Mouse (Mus musculus) kidney, embryonic 14.5 days (tissue): Measurements from ENCODE around the gene Abcc3. TPM values are rescaled to one million over a fixed set of nuclear protein-coding genes. Genes with fewer than 3 reads are reported as not detected.

Source experiments
- ATAC-seq: fragments of 200-750 bp; cut with Nextera tagmentation; 2 replicates; pipeline ENCODE4 v1.8.0; 2017; ENCODE audit warnings: moderate number of reproducible peaks, mild to moderate bottlenecking, moderate TSS enrichment, moderate library complexity; ENCODE audit not compliant: low FRiP score, low TSS enrichment
- H3K27ac ChIP-seq: fragments of 300-500 bp; sonication (generic); 2 replicates; pipeline ENCODE4 v1.5.1; 2014; ENCODE audit warnings: low read depth, mild to moderate bottlenecking, low read length, moderate library complexity, mixed read lengths
- H3K27me3 ChIP-seq: fragments of 300-500 bp; sonication (generic); 2 replicates; pipeline ENCODE4 v1.6.1; 2014; ENCODE audit warnings: mild to moderate bottlenecking, low read length; ENCODE audit not compliant: control insufficient read depth, insufficient read depth
- H3K36me3 ChIP-seq: fragments of 300-500 bp; sonication (generic); 2 replicates; pipeline ENCODE4 v1.6.1; 2014; ENCODE audit warnings: low read length, mixed read lengths; ENCODE audit not compliant: control insufficient read depth, insufficient read depth
- H3K4me1 ChIP-seq: fragments of 300-500 bp; sonication (generic); 2 replicates; pipeline ENCODE4 v1.6.1; 2014; ENCODE audit warnings: low read length, mixed read lengths; ENCODE audit not compliant: control insufficient read depth, insufficient read depth
- H3K4me2 ChIP-seq: fragments of 300-500 bp; sonication (generic); replicated peaks from 2 replicates; pipeline ENCODE4 v1.6.1; 2014; ENCODE audit warnings: low read depth, mild to moderate bottlenecking, low read length
- H3K4me3 ChIP-seq: fragments of 300-500 bp; sonication (generic); 2 replicates; pipeline ENCODE4 v1.5.1; 2014; ENCODE audit warnings: mild to moderate bottlenecking, low read length
- H3K9ac ChIP-seq: fragments of 300-500 bp; sonication (generic); 2 replicates; pipeline ENCODE4 v1.6.1; 2014; ENCODE audit warnings: low read depth, mild to moderate bottlenecking, low read length, moderate library complexity
- H3K9me3 ChIP-seq: fragments of 300-500 bp; sonication (generic); 2 replicates; pipeline ENCODE4 v1.6.1; 2016; ENCODE audit warnings: low read length; ENCODE audit not compliant: control insufficient read depth
- WGBS: fragments of 180-500 bp; shearing (Covaris S2); extraction: QIAGEN DNeasy Blood & Tissue Kit; methylation state at CpG from one replicate; pipeline ENCODE4 v1.1.7; 2014; 5-methylcytosine and 5-hydroxymethylcytosine counted together
- polyA plus RNA-seq: library from polyadenylated mRNA; unstranded; fragments of >200 nt; fragmentation: Nextera tagmentation; extraction: Ambion mirVana; gene quantifications from 2 replicates; pipeline ENCODE4 v1.2.1, GENCODE M21; 2014

The Abcc3 gene
- polyA plus RNA-seq, 1 experiment from 2014 or later: 3.9 TPM

DNA sequence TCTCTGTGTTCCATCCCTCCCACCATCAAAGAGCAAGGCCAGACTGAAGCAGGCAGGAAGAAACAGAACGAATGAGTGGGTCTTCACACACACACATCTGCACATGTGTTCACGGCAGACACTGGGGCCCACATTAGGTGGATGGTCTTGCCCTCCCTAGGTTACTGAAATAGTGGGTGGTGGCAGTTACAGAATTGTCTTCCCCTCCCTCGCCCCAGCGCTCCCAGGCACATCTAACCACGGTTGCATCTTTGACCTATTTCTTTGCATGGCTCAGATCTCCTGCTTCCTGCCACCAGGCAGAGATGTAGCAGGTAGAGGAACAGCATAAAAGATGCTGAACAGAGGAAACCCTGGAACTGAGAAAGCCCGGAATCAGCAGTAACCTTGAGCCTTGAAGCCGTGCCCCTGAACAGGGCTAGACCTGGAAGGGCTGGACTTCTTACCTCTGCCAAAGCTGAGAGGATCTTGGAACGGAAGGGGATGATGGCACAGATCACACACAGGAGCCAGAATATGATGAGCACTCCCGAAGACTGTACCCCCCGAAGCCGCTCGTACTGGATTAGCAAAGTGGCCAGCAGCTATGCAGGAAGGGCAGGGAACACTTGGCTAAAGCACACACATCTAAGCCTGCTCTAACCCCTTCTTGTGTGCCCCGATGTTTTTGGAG is 18.4 kb downstream of the Abcc3 start:
- WGBS: 83% methylated on average over 13 of the region's 13 CpGs
- ATAC-seq: no peak
- Histone ChIP-seq H3K9ac (no peak overlapping the region), H3K4me1 (peaks cover 12% of the 10 kb centered on the region; the same call in 1 of the 2 replicates), H3K27me3 (no peaks in the 10 kb centered on the region), H3K4me3 (no peak overlapping the region), H3K27ac (no peak overlapping the region), H3K36me3 (no peaks in the 10 kb centered on the region), H3K4me2 (no peak overlapping the region), H3K9me3 (no peaks in the 10 kb centered on the region)

DNA sequence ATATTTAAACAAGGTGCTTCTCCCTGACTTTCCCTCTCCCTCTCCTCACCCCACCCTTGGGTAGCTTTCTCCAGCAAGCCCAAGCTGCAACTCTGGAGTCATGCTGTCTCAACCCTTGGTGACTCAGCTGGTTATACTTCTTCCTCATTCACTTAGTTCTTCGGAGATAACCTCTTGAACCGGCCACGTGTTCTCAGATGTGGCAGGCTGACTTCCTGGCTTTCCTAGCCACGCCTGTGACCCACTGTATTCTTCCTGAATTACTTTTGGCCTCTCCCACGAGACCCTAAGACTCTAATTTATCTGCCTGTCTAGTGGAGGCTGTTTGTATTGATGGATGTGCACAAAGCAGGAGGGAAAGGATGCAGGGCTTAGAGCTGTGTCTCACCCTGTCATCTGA is 22.0 kb downstream of the Abcc3 start:
- no peak overlapping the region for H3K27ac ChIP-seq

GRCm38 (mm10) chr11:94369981-94370380 is 22.8 kb downstream of the Abcc3 start:
- Histone ChIP-seq H3K36me3 (no peaks in the 10 kb centered on the region), H3K9me3 (no peaks in the 10 kb centered on the region), H3K9ac (no peak overlapping the region), H3K4me2 (no peak overlapping the region), H3K27ac (no peak overlapping the region), H3K4me3 (no peak overlapping the region), H3K27me3 (no peaks in the 10 kb centered on the region), H3K4me1 (no peaks in the 10 kb centered on the region)
- WGBS: 75% methylated on average over 6 of the region's 6 CpGs
- no peak for ATAC-seq

More for the DNA sequence above, 22.0 kb downstream of the Abcc3 start:
- WGBS: 9% methylated on average over 5 of the region's 5 CpGs
- no peaks in the 10 kb centered on the region for H3K36me3 ChIP-seq
- no peaks in the 10 kb centered on the region for H3K27me3 ChIP-seq
- no peak overlapping the region for H3K4me2 ChIP-seq
- no peaks in the 10 kb centered on the region for H3K9me3 ChIP-seq
- no peaks in the 10 kb centered on the region for H3K4me1 ChIP-seq
- no peak overlapping the region for H3K4me3 ChIP-seq
- H3K9ac ChIP-seq: no peak overlapping the region
- no peak for ATAC-seq

- Histone ChIP-seq H3K9me3 (no peaks in the 10 kb centered on the region), H3K9ac (no peak overlapping the region), H3K4me3 (no peak overlapping the region), H3K27me3 (no peaks in the 10 kb centered on the region), H3K36me3 (no peaks in the 10 kb centered on the region), H3K4me2 (no peak overlapping the region), H3K27ac (no peak overlapping the region), H3K4me1 (no peaks in the 10 kb centered on the region)
- 49% methylated on average over 3 of the region's 3 CpGs for WGBS
- no peak for ATAC-seq
Measured at GRCm38 (mm10) chr11:94365340-94365739, 27.5 kb downstream of the Abcc3 start.

DNA sequence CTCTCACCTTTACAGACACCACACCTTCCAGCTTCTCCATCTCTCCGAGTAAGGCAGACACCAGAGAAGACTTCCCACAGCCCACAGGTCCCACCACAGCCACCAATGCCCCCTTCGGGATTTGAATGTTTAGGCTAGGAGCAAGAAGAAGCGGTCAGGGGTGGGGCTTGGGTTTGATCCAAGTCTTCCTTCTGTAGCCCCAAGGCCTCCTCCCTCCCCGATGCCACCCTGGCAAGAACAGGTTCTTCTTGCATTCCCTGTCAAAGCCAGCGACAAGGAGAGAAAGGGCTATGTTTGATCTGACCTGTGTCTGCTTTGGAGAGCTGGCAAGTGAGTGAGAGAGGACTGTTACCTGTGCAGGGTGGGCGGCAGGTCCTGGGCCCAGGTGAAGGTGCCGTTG is 29.1 kb downstream of the Abcc3 start:
- no peaks in the 10 kb centered on the region for H3K36me3 ChIP-seq
- no peaks in the 10 kb centered on the region for H3K27me3 ChIP-seq
- H3K9me3 ChIP-seq: no peaks in the 10 kb centered on the region

GRCm38 (mm10) chr11:94362101-94362500 is 30.7 kb downstream of the Abcc3 start:
- no peak overlapping the region for H3K4me2 ChIP-seq
- H3K9me3 ChIP-seq: no peaks in the 10 kb centered on the region
- no peak overlapping the region for H3K27ac ChIP-seq
- ATAC-seq: no peak
- WGBS: 94% methylated on average over 5 of the region's 5 CpGs
- H3K36me3 ChIP-seq: no peaks in the 10 kb centered on the region
- no peaks in the 10 kb centered on the region for H3K27me3 ChIP-seq
- no peak overlapping the region for H3K4me3 ChIP-seq
- no peaks in the 10 kb centered on the region for H3K4me1 ChIP-seq
- H3K9ac ChIP-seq: no peak overlapping the region

More for the DNA sequence above, 29.1 kb downstream of the Abcc3 start:
- ATAC-seq: 0 out of 2 replicates have a peak, but pooled peaks have one; percentile 20
- H3K4me1 ChIP-seq: no peaks in the 10 kb centered on the region
- WGBS: 83% methylated on average over 7 of the region's 7 CpGs
- no peak overlapping the region for H3K4me2 ChIP-seq
- H3K27ac ChIP-seq: no peak overlapping the region
- H3K4me3 ChIP-seq: no peak overlapping the region
- no peak overlapping the region for H3K9ac ChIP-seq

- Histone ChIP-seq H3K4me2 (no peak overlapping the region), H3K9me3 (no peaks in the 10 kb centered on the region)
- 91% methylated on average over 14 of the region's 14 CpGs for WGBS
Measured at GRCm38 (mm10) chr11:94361166-94361870, 31.5 kb downstream of the Abcc3 start.

DNA sequence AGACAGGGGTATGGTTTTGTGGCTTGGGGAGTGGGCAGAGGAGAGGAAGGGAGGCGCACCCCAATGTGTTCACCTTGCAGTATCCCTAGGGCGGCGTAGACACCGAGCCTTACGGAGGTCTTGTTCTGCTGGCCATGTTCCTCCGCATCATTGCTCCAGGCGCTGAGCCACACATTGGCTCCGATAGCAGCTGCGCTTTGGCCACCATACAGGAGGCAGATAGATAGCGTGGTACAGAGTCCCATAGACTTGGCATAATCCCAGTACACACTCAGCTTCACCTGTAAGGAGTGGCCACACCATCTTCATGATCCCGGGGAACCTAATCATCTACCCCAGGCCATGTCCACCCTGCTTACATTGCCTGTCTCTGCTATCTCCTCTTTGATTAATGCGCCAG is 33.6 kb downstream of the Abcc3 start:
- 96% methylated on average over 12 of the region's 12 CpGs for WGBS
- Histone ChIP-seq H3K9me3 (no peaks in the 10 kb centered on the region), H3K4me3 (no peak overlapping the region), H3K27ac (no peak overlapping the region), H3K36me3 (no peaks in the 10 kb centered on the region), H3K9ac (no peak overlapping the region), H3K4me1 (no peaks in the 10 kb centered on the region), H3K27me3 (no peaks in the 10 kb centered on the region), H3K4me2 (no peak overlapping the region)
- no peak for ATAC-seq

More at GRCm38 (mm10) chr11:94361166-94361870, 31.5 kb downstream of the Abcc3 start:
- no peak for ATAC-seq
- no peak overlapping the region for H3K4me3 ChIP-seq
- H3K9ac ChIP-seq: no peak overlapping the region
- H3K36me3 ChIP-seq: no peaks in the 10 kb centered on the region
- H3K27ac ChIP-seq: no peak overlapping the region
- H3K4me1 ChIP-seq: no peaks in the 10 kb centered on the region
- H3K27me3 ChIP-seq: no peaks in the 10 kb centered on the region

DNA sequence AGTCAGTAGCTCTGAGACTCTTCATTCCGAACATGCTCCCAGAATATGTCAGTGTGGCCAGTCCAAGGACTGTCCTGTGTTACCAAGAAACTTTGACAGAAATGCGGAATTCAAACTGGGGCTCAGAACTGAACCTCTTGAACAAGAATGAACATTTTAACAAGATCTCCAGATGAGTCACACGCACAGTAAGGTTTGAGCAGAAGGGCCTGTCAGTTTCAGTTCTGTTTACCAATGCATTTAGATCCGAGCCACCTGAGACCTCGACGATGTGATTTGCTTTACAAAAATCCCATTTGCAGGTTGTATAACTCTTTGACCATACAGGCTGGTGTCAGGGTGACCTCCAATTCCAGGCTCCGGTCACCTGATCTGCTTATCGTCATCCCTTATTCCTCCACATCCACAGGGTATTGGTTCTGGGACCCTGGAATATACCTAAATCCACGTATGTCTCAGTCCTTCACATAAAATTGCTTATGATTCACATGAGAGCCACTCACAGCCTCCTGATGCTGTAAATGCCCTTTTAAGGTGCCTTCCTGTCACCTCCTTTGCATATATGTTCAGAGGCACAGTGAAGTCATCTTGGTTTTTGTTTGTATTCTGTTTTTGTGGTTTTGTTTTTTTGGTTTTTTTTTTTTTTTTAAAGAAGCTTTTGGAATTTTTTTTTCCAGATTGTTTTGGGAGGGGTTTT is 37.1 kb downstream of the Abcc3 start:
- Histone ChIP-seq H3K36me3 (no peaks in the 10 kb centered on the region), H3K4me1 (peaks cover 7% of the 10 kb centered on the region; the same call in 1 of the 2 replicates), H3K9me3 (no peaks in the 10 kb centered on the region), H3K9ac (no peak overlapping the region), H3K27me3 (no peaks in the 10 kb centered on the region; the same call in 1 of the 2 replicates), H3K4me3 (no peak overlapping the region), H3K27ac (no peak overlapping the region), H3K4me2 (no peak overlapping the region)
- 85% methylated on average over 9 of the region's 9 CpGs for WGBS
- no peak for ATAC-seq
